Mouse (Mus musculus): ENCODE data around the gene Gm20388. TPM values are rescaled to one million over a fixed set of nuclear protein-coding genes. Genes with fewer than 3 reads are reported as not detected.

Gm20388 gene
- total RNA-seq, 1 experiment = 27.0 TPM

DNA sequence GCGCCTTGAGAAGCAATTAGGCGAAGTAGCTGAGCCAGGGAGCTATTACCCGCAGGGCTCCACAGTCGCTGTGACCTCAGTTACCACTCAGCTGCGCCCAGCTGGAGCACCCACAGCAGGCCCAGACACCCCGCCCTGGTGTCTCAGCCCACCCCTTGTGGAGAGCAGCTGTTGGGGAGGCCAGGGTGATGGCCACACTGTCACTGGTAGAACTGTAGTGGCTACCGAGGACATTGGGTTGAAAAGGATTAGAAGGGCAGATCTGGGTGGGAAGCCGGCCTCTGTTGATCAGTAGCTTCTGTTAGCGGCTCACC is 1853.0 kb downstream of the Gm20388 start:
- H3K9ac ChIP-seq (ENCODE audit: insufficient read depth, low read depth, low read length, poor library complexity, severe bottlenecking) = no peak overlapping the region
- in situ Hi-C loops (cut with MboI; ENCODE audit: low sequenced_read_pairs in 2 of 2, unreplicated experiment in 2 of 2) = no loop called here
- no peak overlapping the region for H3K27ac ChIP-seq (ENCODE audit: insufficient read depth, low read depth, low read length, poor library complexity, severe bottlenecking)
- no peak overlapping the region for H3K4me3 ChIP-seq (ENCODE audit: insufficient read depth in 1 of 2, low read depth in 1 of 2, low read length in 2 of 2, poor library complexity in 1 of 2, severe bottlenecking in 1 of 2)
- no peaks in the 10 kb centered on the region for H3K36me3 ChIP-seq (ENCODE audit: control insufficient read depth, insufficient read depth, low read length, poor library complexity, severe bottlenecking)
- no peaks in the 10 kb centered on the region for H3K9me3 ChIP-seq (ENCODE audit: control insufficient read depth, insufficient read depth, low read depth, low read length)
- DNase-seq (ENCODE audit: low read depth, low spot score) = no peak
- H3K4me1 ChIP-seq (ENCODE audit: control insufficient read depth in 2 of 2, insufficient read depth in 2 of 2, low read length in 2 of 2, poor library complexity in 1 of 2) = no peaks in the 10 kb centered on the region
- TF ChIP-seq ZC3H11A (IDR thresholded peaks at IDR 0.05; ENCODE audit: borderline replicate concordance, low read depth, low read length) = no peak
- no peak for TF ChIP-seq MAFK (IDR thresholded peaks at IDR 0.05; ENCODE audit: insufficient read depth, low read depth, low read length)
- TF ChIP-seq HCFC1 (IDR thresholded peaks at IDR 0.05; ENCODE audit: borderline replicate concordance, insufficient read depth, low read length) = no peak
- TF ChIP-seq ZNF384 (IDR thresholded peaks at IDR 0.05; ENCODE audit: low read depth, low read length) = no peak
- TF ChIP-seq CHD2 (IDR thresholded peaks at IDR 0.05; ENCODE audit: low read depth, low read length) = no peak

DNA sequence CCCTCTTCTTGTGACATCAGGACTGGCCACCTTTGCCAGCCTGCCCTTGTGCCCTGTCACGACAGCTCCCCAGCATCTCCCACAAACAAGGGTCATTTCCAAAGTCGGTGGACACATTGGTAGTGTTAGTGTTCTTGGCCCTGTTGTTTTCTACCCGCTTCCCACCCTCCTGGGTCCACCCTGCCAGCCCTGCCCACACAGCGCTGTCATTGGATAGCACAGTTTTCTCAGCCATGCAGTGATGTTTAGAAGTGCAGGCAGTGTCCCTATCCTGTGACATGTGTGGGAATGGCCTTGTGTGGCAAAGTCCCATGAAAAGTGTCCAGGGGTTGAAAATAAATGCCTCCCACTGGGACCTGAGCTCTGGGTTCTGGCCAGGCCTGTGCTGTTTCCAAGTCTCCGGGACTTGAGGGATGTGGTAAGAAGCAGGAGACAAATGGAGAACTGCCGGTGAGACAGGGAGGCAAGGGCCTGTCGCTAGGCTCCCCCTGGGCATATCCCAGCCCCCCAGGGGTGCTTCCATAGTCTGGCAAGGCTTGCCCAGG is 1855.0 kb downstream of the Gm20388 start:
- Histone ChIP-seq H3K9ac (ENCODE audit: insufficient read depth, low read depth, low read length, poor library complexity, severe bottlenecking) (no peak overlapping the region), H3K4me3 (ENCODE audit: insufficient read depth in 1 of 2, low read depth in 1 of 2, low read length in 2 of 2, poor library complexity in 1 of 2, severe bottlenecking in 1 of 2) (no peak overlapping the region), H3K9me3 (ENCODE audit: control insufficient read depth, insufficient read depth, low read depth, low read length) (no peaks in the 10 kb centered on the region), H3K36me3 (ENCODE audit: control insufficient read depth, insufficient read depth, low read length, poor library complexity, severe bottlenecking) (no peaks in the 10 kb centered on the region), H3K4me1 (ENCODE audit: control insufficient read depth in 2 of 2, insufficient read depth in 2 of 2, low read length in 2 of 2, poor library complexity in 1 of 2) (no peaks in the 10 kb centered on the region), H3K27ac (ENCODE audit: insufficient read depth, low read depth, low read length, poor library complexity, severe bottlenecking) (no peak overlapping the region)
- DNase-seq (ENCODE audit: low read depth, low spot score) = no peak
- in situ Hi-C loops (cut with MboI; ENCODE audit: low sequenced_read_pairs in 2 of 2, unreplicated experiment in 2 of 2) = no loop called here
- TF ChIP-seq ZC3H11A (IDR thresholded peaks at IDR 0.05; ENCODE audit: borderline replicate concordance, low read depth, low read length) = no peak
- no peak for TF ChIP-seq ZNF384 (IDR thresholded peaks at IDR 0.05; ENCODE audit: low read depth, low read length)
- no peak for TF ChIP-seq MAFK (IDR thresholded peaks at IDR 0.05; ENCODE audit: insufficient read depth, low read depth, low read length)
- no peak for TF ChIP-seq CHD2 (IDR thresholded peaks at IDR 0.05; ENCODE audit: low read depth, low read length)
- no peak for TF ChIP-seq HCFC1 (IDR thresholded peaks at IDR 0.05; ENCODE audit: borderline replicate concordance, insufficient read depth, low read length)

DNA sequence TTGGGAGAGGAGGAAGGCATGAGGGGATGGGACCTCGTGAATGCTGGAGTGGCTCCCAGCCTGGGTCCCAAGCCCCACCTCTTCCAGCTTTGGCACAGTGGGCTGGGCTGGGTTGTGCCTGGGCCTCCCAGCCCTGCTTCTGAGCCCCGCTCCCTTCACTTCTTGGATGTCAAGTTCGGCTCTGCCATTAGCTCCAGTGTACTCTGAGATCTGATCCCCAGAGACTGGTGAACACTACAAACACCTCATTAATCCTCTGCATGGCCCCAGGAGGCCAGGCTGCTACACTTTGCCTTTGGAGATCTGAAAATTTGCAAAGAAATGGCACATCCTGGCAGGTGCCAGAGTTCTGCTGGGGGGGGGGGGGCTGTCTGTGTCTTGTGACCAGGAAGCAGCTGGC is 1858.5 kb downstream of the Gm20388 start:
- Histone ChIP-seq H3K9me3 (ENCODE audit: control insufficient read depth, insufficient read depth, low read depth, low read length) (no peaks in the 10 kb centered on the region), H3K27ac (ENCODE audit: insufficient read depth, low read depth, low read length, poor library complexity, severe bottlenecking) (no peak overlapping the region), H3K4me3 (ENCODE audit: insufficient read depth in 1 of 2, low read depth in 1 of 2, low read length in 2 of 2, poor library complexity in 1 of 2, severe bottlenecking in 1 of 2) (no peak overlapping the region), H3K4me1 (ENCODE audit: control insufficient read depth in 2 of 2, insufficient read depth in 2 of 2, low read length in 2 of 2, poor library complexity in 1 of 2) (peaks cover 0 to 9% of the 10 kb centered on the region in 2 experiments; a peak in 1 of 4 replicates), H3K36me3 (ENCODE audit: control insufficient read depth, insufficient read depth, low read length, poor library complexity, severe bottlenecking) (no peaks in the 10 kb centered on the region), H3K9ac (ENCODE audit: insufficient read depth, low read depth, low read length, poor library complexity, severe bottlenecking) (no peak overlapping the region)
- no peak for DNase-seq (ENCODE audit: low read depth, low spot score)
- no peak for TF ChIP-seq ZNF384 (IDR thresholded peaks at IDR 0.05; ENCODE audit: low read depth, low read length)
- no peak for TF ChIP-seq MAFK (IDR thresholded peaks at IDR 0.05; ENCODE audit: insufficient read depth, low read depth, low read length)
- no peak for TF ChIP-seq CHD2 (IDR thresholded peaks at IDR 0.05; ENCODE audit: low read depth, low read length)
- no peak for TF ChIP-seq HCFC1 (IDR thresholded peaks at IDR 0.05; ENCODE audit: borderline replicate concordance, insufficient read depth, low read length)
- no peak for TF ChIP-seq ZC3H11A (IDR thresholded peaks at IDR 0.05; ENCODE audit: borderline replicate concordance, low read depth, low read length)
- in situ Hi-C loops (cut with MboI; ENCODE audit: low sequenced_read_pairs in 2 of 2, unreplicated experiment in 2 of 2) = no loop called here

DNA sequence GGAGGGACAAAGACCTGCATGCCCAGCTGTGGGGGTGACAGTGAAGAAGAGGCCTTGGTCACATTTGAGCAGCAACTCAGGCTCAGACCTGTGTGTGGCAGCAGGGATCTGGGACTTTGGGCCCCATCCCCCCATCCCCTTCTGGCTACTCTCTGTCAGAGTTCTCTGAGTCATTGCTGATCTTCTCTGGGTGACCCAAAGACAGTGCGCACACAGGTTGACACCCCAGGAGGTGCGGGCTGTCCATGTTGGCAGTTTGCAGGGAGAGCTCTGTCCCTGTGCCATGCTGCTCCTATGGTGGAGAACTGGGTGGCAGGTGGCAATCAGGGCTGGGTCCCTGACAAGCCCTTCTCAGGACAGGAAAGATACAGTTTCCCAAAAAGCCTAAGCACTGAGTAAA is 1859.0 kb downstream of the Gm20388 start:
- DNase-seq (ENCODE audit: low read depth, low spot score) = no peak
- no peak for TF ChIP-seq MAFK (IDR thresholded peaks at IDR 0.05; ENCODE audit: insufficient read depth, low read depth, low read length)
- no peak for TF ChIP-seq HCFC1 (IDR thresholded peaks at IDR 0.05; ENCODE audit: borderline replicate concordance, insufficient read depth, low read length)
- no peak for TF ChIP-seq ZC3H11A (IDR thresholded peaks at IDR 0.05; ENCODE audit: borderline replicate concordance, low read depth, low read length)
- Histone ChIP-seq H3K4me3 (ENCODE audit: insufficient read depth in 1 of 2, low read depth in 1 of 2, low read length in 2 of 2, poor library complexity in 1 of 2, severe bottlenecking in 1 of 2) (no peak overlapping the region), H3K36me3 (ENCODE audit: control insufficient read depth, insufficient read depth, low read length, poor library complexity, severe bottlenecking) (no peaks in the 10 kb centered on the region), H3K9me3 (ENCODE audit: control insufficient read depth, insufficient read depth, low read depth, low read length) (no peaks in the 10 kb centered on the region), H3K9ac (ENCODE audit: insufficient read depth, low read depth, low read length, poor library complexity, severe bottlenecking) (no peak overlapping the region), H3K4me1 (ENCODE audit: control insufficient read depth in 2 of 2, insufficient read depth in 2 of 2, low read length in 2 of 2, poor library complexity in 1 of 2) (peaks cover 0 to 9% of the 10 kb centered on the region in 2 experiments; a peak in 1 of 4 replicates), H3K27ac (ENCODE audit: insufficient read depth, low read depth, low read length, poor library complexity, severe bottlenecking) (no peak overlapping the region)
- in situ Hi-C loops (cut with MboI; ENCODE audit: low sequenced_read_pairs in 2 of 2, unreplicated experiment in 2 of 2) = no loop called here
